Mouse (Mus musculus) lung, embryonic 15.5 days (tissue): ENCODE data around the gene Olfr573-ps1. TPM values are rescaled to one million over a fixed set of nuclear protein-coding genes. Genes with fewer than 3 reads are reported as not detected.

Experiments
- ATAC-seq: fragments of 200-750 bp; cut with Nextera tagmentation; 2 replicates; pipeline ENCODE4 v1.8.0; 2017; ENCODE audit warnings: moderate number of reproducible peaks, borderline replicate concordance; ENCODE audit not compliant: low FRiP score, low TSS enrichment; ENCODE audit errors: extremely low read depth
- H3K27ac ChIP-seq: fragments of 300-500 bp; sonication (generic); 2 replicates; pipeline ENCODE4 v1.5.1; 2015; ENCODE audit warnings: moderate library complexity, mild to moderate bottlenecking, inconsistent platforms
- H3K27me3 ChIP-seq: fragments of 300-500 bp; sonication (generic); 2 replicates; pipeline ENCODE4 v1.6.1; 2015; ENCODE audit warnings: inconsistent platforms
- H3K36me3 ChIP-seq: fragments of 300-500 bp; sonication (generic); 2 replicates; pipeline ENCODE4 v1.6.1; 2015; ENCODE audit warnings: inconsistent platforms
- H3K4me1 ChIP-seq: fragments of 300-500 bp; sonication (generic); 2 replicates; pipeline ENCODE4 v1.6.1; 2015; ENCODE audit warnings: inconsistent platforms
- H3K4me2 ChIP-seq: fragments of 300-500 bp; sonication (generic); 2 replicates; pipeline ENCODE4 v1.6.1; 2015; ENCODE audit warnings: inconsistent platforms, mild to moderate bottlenecking, moderate library complexity
- H3K4me3 ChIP-seq: fragments of 300-500 bp; sonication (generic); 2 replicates; pipeline ENCODE4 v1.5.1; 2015; ENCODE audit warnings: mild to moderate bottlenecking, inconsistent platforms
- H3K9ac ChIP-seq: fragments of 300-500 bp; sonication (generic); 2 replicates; pipeline ENCODE4 v1.6.1; 2015; ENCODE audit warnings: inconsistent platforms
- H3K9me3 ChIP-seq: fragments of 300-500 bp; sonication (generic); 2 replicates; pipeline ENCODE4 v1.6.1; 2016; ENCODE audit warnings: inconsistent platforms
- WGBS: fragments of 180-500 bp; shearing (Covaris S2); methylation state at CpG from one replicate; pipeline ENCODE4 v1.1.7; 2015; 5-methylcytosine and 5-hydroxymethylcytosine counted together
- polyA plus RNA-seq: library from polyadenylated mRNA; unstranded; fragments of >200 nt; fragmentation: Nextera tagmentation; extraction: Ambion mirVana; gene quantifications from 2 replicates; pipeline ENCODE4 v1.2.1, GENCODE M21; 2015

Gene Olfr573-ps1
- polyA plus RNA-seq, 1 experiment from 2014 or later: not detected

GRCm38 (mm10) chr7:102919632-102920031, 22.7 kb downstream of the Olfr573-ps1 start:
- no peaks in the 10 kb centered on the region for H3K9me3 ChIP-seq
- no peaks in the 10 kb centered on the region for H3K36me3 ChIP-seq
- H3K27me3 ChIP-seq: no peaks in the 10 kb centered on the region
- no peak overlapping the region for H3K27ac ChIP-seq
- H3K4me1 ChIP-seq: no peaks in the 10 kb centered on the region
- no peak overlapping the region for H3K4me2 ChIP-seq
- H3K4me3 ChIP-seq: no peak overlapping the region
- WGBS: 8% methylated on average over 1 of the region's 1 CpGs
- no peak for ATAC-seq
- H3K9ac ChIP-seq: no peak overlapping the region

DNA sequence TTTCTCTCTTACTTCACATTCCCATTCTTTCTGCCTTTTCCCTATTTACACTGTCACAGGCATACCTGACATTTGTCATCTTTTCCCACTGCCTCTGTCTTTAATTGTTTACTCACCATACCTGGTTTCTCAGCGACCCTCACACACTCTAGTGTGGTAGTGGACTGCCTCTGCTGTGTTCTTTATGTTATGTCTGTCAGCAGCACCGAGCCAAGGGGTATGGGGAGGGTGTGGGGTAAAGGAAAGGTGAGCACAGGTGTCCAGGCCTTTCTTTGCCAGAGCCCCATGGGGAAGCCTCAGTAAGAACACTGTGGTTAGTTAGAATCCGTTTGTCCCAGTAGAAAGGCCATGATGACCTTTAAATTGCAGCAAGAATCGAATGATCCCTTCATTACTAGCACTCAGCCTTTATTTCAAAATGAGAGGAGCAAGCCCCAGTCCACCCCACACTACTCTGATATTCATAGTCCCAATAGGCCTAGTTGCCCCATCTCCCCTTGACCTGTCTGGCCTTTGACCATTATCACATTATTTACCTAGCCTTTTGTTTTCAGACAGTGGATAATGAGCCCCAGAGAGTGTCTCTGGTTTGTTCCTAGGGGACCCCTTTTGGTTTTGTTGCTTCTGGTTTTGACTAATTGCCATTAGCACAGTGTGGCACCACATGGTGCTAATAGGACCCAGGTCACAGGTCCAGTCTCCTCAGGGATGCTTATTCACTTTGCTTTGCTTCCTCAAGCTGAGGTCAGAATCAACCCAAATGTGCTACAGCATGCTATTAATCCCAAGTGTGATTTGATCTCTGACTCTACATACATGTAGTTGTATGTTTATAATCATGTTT, 25.1 kb downstream of the Olfr573-ps1 start, which contains the start of gene Olfr571:
TSS of gene Olfr571 (minus strand) at position 505 of the 844 bp plus-strand sequence.
- Histone ChIP-seq H3K9me3 (no peaks in the 10 kb centered on the region), H3K4me3 (no peak within 1 kb of the TSS), H3K4me1 (no peaks in the 10 kb centered on the region), H3K27me3 (no peaks in the 10 kb centered on the region), H3K27ac (no peak within 1 kb of the TSS), H3K36me3 (no peaks in the 10 kb centered on the region), H3K9ac (no peak within 1 kb of the TSS), H3K4me2 (no peak within 1 kb of the TSS)
- no peak for ATAC-seq
- WGBS: 53% methylated on average over 4 of the region's 4 CpGs

- WGBS: 33% methylated on average over 5 of the region's 5 CpGs
- no peak for ATAC-seq
Measured at GRCm38 (mm10) chr7:102916405-102916804, 26.0 kb downstream of the Olfr573-ps1 start.

DNA sequence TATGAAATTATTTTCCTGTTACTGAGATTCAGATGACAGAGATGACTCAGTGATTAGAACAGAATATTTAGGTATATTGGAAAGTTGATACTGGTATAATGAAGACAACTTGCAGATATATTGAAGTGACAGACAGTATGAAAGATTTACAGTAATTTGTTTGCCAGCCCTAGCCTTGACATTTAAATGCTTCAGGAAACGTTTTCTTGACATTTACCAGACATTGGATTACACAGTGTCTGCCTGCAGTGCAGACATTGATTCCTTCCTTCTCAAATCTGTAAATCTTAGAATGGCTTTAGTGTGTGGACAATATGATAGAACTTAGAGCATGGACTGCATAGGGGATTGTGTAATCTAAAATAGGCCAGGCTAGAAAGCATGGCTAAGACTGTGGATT, 27.1 kb downstream of the Olfr573-ps1 start:
- WGBS: 18% methylated on average over 1 of the region's 1 CpGs
- ATAC-seq: no peak

More at GRCm38 (mm10) chr7:102916405-102916804, 26.0 kb downstream of the Olfr573-ps1 start:
- Histone ChIP-seq H3K27me3 (no peaks in the 10 kb centered on the region), H3K4me1 (no peaks in the 10 kb centered on the region), H3K4me2 (no peak overlapping the region), H3K9ac (no peak overlapping the region), H3K4me3 (no peak overlapping the region), H3K9me3 (no peaks in the 10 kb centered on the region), H3K36me3 (no peaks in the 10 kb centered on the region), H3K27ac (no peak overlapping the region)

More for the DNA sequence above, 27.1 kb downstream of the Olfr573-ps1 start:
- Histone ChIP-seq H3K4me2 (no peak overlapping the region), H3K36me3 (no peaks in the 10 kb centered on the region), H3K4me3 (no peak overlapping the region), H3K9me3 (no peaks in the 10 kb centered on the region), H3K9ac (no peak overlapping the region), H3K27me3 (no peaks in the 10 kb centered on the region), H3K27ac (no peak overlapping the region), H3K4me1 (no peaks in the 10 kb centered on the region)

Other genes starting within 250 kb of the Olfr573-ps1 start
- not detected in 2 replicates for gene Olfr557, start 246.7 kb downstream of the Olfr573-ps1 start, polyA plus RNA-seq
- gene Olfr558, start 240.4 kb downstream of the Olfr573-ps1 start, polyA plus RNA-seq: 0.28 and 0.49 TPM in 2 replicates
- not detected in 2 replicates for gene Olfr33, start 223.5 kb downstream of the Olfr573-ps1 start, polyA plus RNA-seq
- not detected in 2 replicates for gene Olfr559, start 215.1 kb downstream of the Olfr573-ps1 start, polyA plus RNA-seq
- gene Olfr560, start 183.2 kb downstream of the Olfr573-ps1 start, polyA plus RNA-seq: 0.09 TPM in 1 of 2 replicates, not detected in the other
- gene Olfr78, start 183.1 kb downstream of the Olfr573-ps1 start, polyA plus RNA-seq: 0.21 and 0.36 TPM in 2 replicates
- gene Olfr561, start 171.4 kb downstream of the Olfr573-ps1 start, polyA plus RNA-seq: not detected in 2 replicates
- gene Olfr564, start 139.1 kb downstream of the Olfr573-ps1 start, polyA plus RNA-seq: not detected in 2 replicates
- not detected in 2 replicates for gene Olfr566, start 83.8 kb downstream of the Olfr573-ps1 start, polyA plus RNA-seq
- not detected in 2 replicates for gene Olfr568, start 65.5 kb downstream of the Olfr573-ps1 start, polyA plus RNA-seq
- not detected in 2 replicates for gene Olfr569, start 51.7 kb downstream of the Olfr573-ps1 start, polyA plus RNA-seq
- gene Olfr570, start 48.0 kb downstream of the Olfr573-ps1 start, polyA plus RNA-seq: not detected in 2 replicates
- not detected in 2 replicates for gene Olfr571, start 25.0 kb downstream of the Olfr573-ps1 start, polyA plus RNA-seq
- not detected in 2 replicates for gene Olfr572, start 18.2 kb downstream of the Olfr573-ps1 start, polyA plus RNA-seq
- gene Olfr574, start 5.9 kb upstream of the Olfr573-ps1 start, polyA plus RNA-seq: not detected in 2 replicates
- not detected in 2 replicates for gene Olfr575, start 16.2 kb upstream of the Olfr573-ps1 start, polyA plus RNA-seq
- gene Olfr576, start 20.1 kb upstream of the Olfr573-ps1 start, polyA plus RNA-seq: not detected in 2 replicates
- gene Olfr577, start 33.4 kb upstream of the Olfr573-ps1 start, polyA plus RNA-seq: not detected in 2 replicates
- gene Olfr578, start 46.7 kb upstream of the Olfr573-ps1 start, polyA plus RNA-seq: not detected in 2 replicates
- not detected in 2 replicates for gene Olfr582, start 95.4 kb upstream of the Olfr573-ps1 start, polyA plus RNA-seq
- gene Olfr583, start 108.7 kb upstream of the Olfr573-ps1 start, polyA plus RNA-seq: not detected in 2 replicates
- not detected in 2 replicates for gene Olfr584, start 139.3 kb upstream of the Olfr573-ps1 start, polyA plus RNA-seq
- not detected in 2 replicates for gene Olfr585, start 155.1 kb upstream of the Olfr573-ps1 start, polyA plus RNA-seq
- gene Olfr586, start 183.1 kb upstream of the Olfr573-ps1 start, polyA plus RNA-seq: not detected in 2 replicates
- gene Olfr588-ps1, start 198.3 kb upstream of the Olfr573-ps1 start, polyA plus RNA-seq: not detected in 2 replicates
- gene Olfr589, start 213.8 kb upstream of the Olfr573-ps1 start, polyA plus RNA-seq: not detected in 2 replicates
- not detected in 2 replicates for gene Olfr591, start 235.8 kb upstream of the Olfr573-ps1 start, polyA plus RNA-seq
- gene Olfr592, start 242.2 kb upstream of the Olfr573-ps1 start, polyA plus RNA-seq: not detected in 2 replicates